Mouse (Mus musculus) forebrain, embryonic 11.5 days (tissue): ENCODE measurements around the gene Gp9. TPM values are rescaled to one million over a fixed set of nuclear protein-coding genes. Genes with fewer than 3 reads are reported as not detected.

Experiments
- ATAC-seq: fragments of 200-750 bp; cut with Nextera tagmentation; replicated peaks from 2 replicates; pipeline ENCODE4 v1.8.0; 2017; ENCODE audit warnings: moderate TSS enrichment; ENCODE audit not compliant: low FRiP score
- DNase-seq: peaks from one replicate; pipeline ENCODE4 v3.0.0-alpha.2; 2017; ENCODE audit warnings: low spot score
- H3K27ac ChIP-seq: fragments of 300-500 bp; sonication (generic); 2 replicates; pipeline ENCODE4 v1.5.1; 2014; ENCODE audit warnings: low read depth, low read length
- H3K27me3 ChIP-seq: fragments of 300-500 bp; sonication (generic); 2 replicates; pipeline ENCODE4 v1.6.1; 2014; ENCODE audit warnings: mild to moderate bottlenecking, low read length, mixed read lengths; ENCODE audit not compliant: control insufficient read depth, insufficient read depth
- H3K36me3 ChIP-seq: fragments of 300-500 bp; sonication (generic); 2 replicates; pipeline ENCODE4 v1.6.1; 2014; ENCODE audit warnings: mild to moderate bottlenecking, low read length, moderate library complexity, mixed read lengths; ENCODE audit not compliant: control insufficient read depth, insufficient read depth
- H3K4me1 ChIP-seq: fragments of 300-500 bp; sonication (generic); replicated peaks from 2 replicates; pipeline ENCODE4 v1.6.1; 2014; ENCODE audit warnings: low read length, mixed read lengths; ENCODE audit not compliant: control insufficient read depth, insufficient read depth
- H3K4me2 ChIP-seq: fragments of 300-500 bp; sonication (generic); 2 replicates; pipeline ENCODE4 v1.6.1; 2014; ENCODE audit warnings: low read depth, mild to moderate bottlenecking, low read length, moderate library complexity, mixed read lengths; ENCODE audit not compliant: severe bottlenecking
- H3K4me3 ChIP-seq: fragments of 300-500 bp; sonication (generic); 2 replicates; pipeline ENCODE4 v1.5.1; 2014; ENCODE audit warnings: low read depth, low read length
- H3K9ac ChIP-seq: fragments of 300-500 bp; sonication (generic); 2 replicates; pipeline ENCODE4 v1.6.1; 2014; ENCODE audit warnings: low read length
- H3K9me3 ChIP-seq: fragments of 300-500 bp; sonication (generic); 2 replicates; pipeline ENCODE4 v1.6.1; 2016; ENCODE audit warnings: low read length, mixed read lengths; ENCODE audit not compliant: control insufficient read depth
- WGBS: fragments of 180-500 bp; shearing (Covaris S2); extraction: QIAGEN DNeasy Blood & Tissue Kit; methylation state at CpG from one replicate; pipeline ENCODE4 v1.1.7; 2014; 5-methylcytosine and 5-hydroxymethylcytosine counted together
- polyA plus RNA-seq: library from polyadenylated mRNA; unstranded; fragments of >200 nt; fragmentation: Nextera tagmentation; extraction: Ambion mirVana; gene quantifications from 2 replicates; pipeline ENCODE4 v1.2.1, GENCODE M21; 2014

The Gp9 gene
- polyA plus RNA-seq, 1 experiment from 2014 or later, result 2.8 TPM

DNA sequence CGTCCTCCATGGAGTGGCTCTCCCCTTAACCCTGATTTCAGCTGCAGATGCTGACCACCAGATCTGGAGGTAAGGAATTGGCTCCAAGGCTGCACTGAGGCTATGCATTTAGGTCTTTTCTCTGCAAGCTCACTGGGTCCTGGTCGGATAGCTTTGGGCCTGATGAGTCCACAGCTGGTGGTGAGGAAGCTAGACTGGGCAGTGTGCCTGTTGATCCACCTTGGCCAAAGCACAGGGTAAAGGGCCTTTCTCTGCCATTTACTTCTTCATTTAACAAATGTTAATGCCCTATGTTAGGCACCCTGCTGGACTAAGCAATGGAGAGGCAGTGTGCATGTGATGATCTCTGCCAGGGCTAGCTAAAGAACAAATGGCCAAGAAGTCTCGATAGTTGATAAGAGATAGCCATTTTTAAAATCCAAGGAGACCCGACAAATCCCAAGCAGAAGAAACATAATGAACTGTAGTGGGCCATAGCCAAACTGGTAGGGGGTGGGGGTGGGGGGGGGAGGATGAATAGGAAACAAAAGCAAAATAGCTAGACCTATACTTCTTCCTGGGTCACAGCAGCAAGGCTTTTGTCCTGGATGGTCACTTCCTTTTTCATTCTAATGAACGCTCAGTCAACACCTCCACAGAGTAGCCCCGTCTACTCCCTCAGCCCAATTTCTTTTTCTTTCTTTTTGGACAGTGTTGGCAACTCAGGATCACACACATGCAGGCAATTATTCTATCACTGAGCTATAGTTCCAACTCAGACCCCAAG lies 17.7 kb downstream of the Gp9 start:
- 59% methylated on average over 6 of the region's 6 CpGs for WGBS
- no peak for DNase-seq
- no peak overlapping the region for H3K27ac ChIP-seq
- H3K4me3 ChIP-seq, result no peak overlapping the region
- no peaks in the 10 kb centered on the region for H3K27me3 ChIP-seq
- no peak for ATAC-seq
- no peaks in the 10 kb centered on the region; the same call in 1 of the 2 replicates for H3K4me1 ChIP-seq
- no peaks in the 10 kb centered on the region for H3K36me3 ChIP-seq
- no peak overlapping the region for H3K9ac ChIP-seq
- H3K9me3 ChIP-seq, result no peaks in the 10 kb centered on the region
- H3K4me2 ChIP-seq, result no peak overlapping the region

DNA sequence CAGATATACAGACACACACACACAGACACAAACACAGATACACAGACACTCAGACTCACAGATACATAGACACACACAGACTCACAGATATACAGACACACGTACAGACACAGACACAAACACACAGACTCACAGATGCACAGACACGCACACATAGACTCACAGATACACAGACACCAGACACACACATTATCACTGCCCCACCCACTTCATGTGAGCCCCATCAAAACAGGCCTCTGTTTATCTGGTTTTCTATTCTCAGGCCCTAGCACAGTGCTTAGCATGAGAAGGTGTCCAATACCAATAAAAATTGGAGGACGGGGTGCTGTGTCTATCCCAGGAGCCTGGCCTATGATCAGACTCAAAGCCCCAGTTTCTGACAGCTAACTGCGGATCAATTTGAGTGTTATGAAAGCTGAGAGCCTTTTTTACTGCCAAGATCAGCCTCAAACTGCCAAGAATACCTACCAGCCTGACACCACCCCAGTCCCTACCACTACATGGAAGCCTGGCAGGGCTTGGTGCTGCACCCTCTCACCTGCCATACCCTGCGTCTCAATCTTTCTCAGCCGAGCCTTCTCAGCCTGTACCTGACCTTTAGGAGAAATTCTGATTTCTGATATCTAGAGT lies 18.5 kb downstream of the Gp9 start:
- Histone ChIP-seq H3K9ac (no peak overlapping the region), H3K4me3 (no peak overlapping the region), H3K27ac (no peak overlapping the region), H3K36me3 (no peaks in the 10 kb centered on the region), H3K4me1 (no peaks in the 10 kb centered on the region; the same call in 1 of the 2 replicates), H3K27me3 (no peaks in the 10 kb centered on the region), H3K9me3 (no peaks in the 10 kb centered on the region), H3K4me2 (no peak overlapping the region)
- ATAC-seq, result no peak
- no peak for DNase-seq
- WGBS, result 89% methylated on average over 6 of the region's 6 CpGs

DNA sequence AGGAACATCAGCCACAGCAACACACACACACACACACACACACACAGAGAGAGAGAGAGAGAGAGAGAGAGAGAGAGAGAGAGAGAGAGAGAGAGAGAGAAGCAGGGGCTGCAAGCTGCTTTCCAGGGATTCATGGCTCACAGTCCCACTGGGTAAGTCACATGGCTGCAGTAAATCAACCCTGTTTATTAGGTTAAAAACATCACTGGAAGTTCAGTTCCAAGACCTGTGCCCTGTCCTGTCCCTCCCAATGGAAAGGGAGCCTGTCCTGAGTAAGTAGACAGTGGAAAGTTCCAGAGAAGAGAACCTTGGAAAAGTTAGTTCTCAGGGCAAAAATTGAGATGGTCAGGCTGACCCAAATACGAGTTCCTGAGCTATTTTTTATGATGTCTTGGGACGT lies 19.4 kb downstream of the Gp9 start:
- no peak for ATAC-seq
- WGBS, result 56% methylated on average over 2 of the region's 2 CpGs
- Histone ChIP-seq H3K4me2 (no peak overlapping the region), H3K27ac (no peak overlapping the region), H3K9me3 (no peaks in the 10 kb centered on the region), H3K4me3 (no peak overlapping the region), H3K36me3 (no peaks in the 10 kb centered on the region), H3K4me1 (no peaks in the 10 kb centered on the region; the same call in 1 of the 2 replicates), H3K9ac (no peak overlapping the region), H3K27me3 (no peaks in the 10 kb centered on the region)
- no peak for DNase-seq

DNA sequence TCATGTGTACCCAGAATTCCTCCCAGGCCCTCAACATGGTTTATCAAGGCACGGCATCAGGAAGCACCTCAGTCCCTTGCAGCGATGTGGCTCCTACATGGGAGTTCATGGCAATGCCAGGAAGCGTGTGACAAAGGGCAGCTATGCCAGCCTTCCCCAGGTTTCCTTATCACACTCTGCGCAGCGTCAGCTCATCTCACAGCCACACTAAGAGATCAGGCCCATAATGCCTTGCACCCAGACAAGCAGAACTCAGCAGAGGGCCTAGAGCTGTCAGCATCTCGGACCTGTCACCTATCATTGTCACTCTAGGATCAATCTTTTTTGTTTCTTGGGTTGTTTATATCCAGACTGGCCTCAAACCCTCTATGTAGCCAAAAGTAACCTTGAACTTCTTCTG lies 21.7 kb downstream of the Gp9 start:
- no peaks in the 10 kb centered on the region for H3K36me3 ChIP-seq
- no peak overlapping the region for H3K27ac ChIP-seq
- 89% methylated on average over 6 of the region's 6 CpGs for WGBS
- H3K4me3 ChIP-seq, result no peak overlapping the region
- H3K9ac ChIP-seq, result no peak overlapping the region
- no peaks in the 10 kb centered on the region for H3K27me3 ChIP-seq
- DNase-seq (no peak), ATAC-seq (no peak)
- H3K4me2 ChIP-seq, result no peak overlapping the region
- no peaks in the 10 kb centered on the region for H3K9me3 ChIP-seq
- no peaks in the 10 kb centered on the region; the same call in 1 of the 2 replicates for H3K4me1 ChIP-seq

DNA sequence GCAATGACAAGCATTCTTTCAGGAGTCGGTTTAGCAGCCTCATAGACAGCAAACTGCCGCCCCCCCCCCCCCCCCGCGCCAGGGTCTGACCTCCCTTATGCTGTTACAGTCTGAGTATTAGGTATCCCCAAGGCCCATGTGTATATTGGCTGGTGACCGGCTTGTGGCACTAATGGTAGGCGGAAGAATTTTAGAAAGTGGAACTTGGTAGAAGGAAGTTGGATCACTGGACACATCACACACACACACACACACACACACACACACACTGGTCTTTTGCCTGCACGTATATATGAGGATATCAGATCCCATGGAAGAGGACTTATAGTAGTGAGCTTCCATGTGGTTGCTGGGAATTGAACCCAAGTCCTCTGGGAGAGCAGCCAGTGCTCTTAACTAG lies 24.6 kb downstream of the Gp9 start:
- H3K27ac ChIP-seq, result no peak overlapping the region
- H3K36me3 ChIP-seq, result no peaks in the 10 kb centered on the region
- WGBS, result 89% methylated on average over 7 of the region's 7 CpGs
- H3K9ac ChIP-seq, result no peak overlapping the region
- H3K27me3 ChIP-seq, result no peaks in the 10 kb centered on the region
- no peaks in the 10 kb centered on the region for H3K9me3 ChIP-seq
- no peaks in the 10 kb centered on the region for H3K4me1 ChIP-seq
- H3K4me2 ChIP-seq, result no peak overlapping the region
- no peak for ATAC-seq
- DNase-seq, result no peak
- no peak overlapping the region for H3K4me3 ChIP-seq

DNA sequence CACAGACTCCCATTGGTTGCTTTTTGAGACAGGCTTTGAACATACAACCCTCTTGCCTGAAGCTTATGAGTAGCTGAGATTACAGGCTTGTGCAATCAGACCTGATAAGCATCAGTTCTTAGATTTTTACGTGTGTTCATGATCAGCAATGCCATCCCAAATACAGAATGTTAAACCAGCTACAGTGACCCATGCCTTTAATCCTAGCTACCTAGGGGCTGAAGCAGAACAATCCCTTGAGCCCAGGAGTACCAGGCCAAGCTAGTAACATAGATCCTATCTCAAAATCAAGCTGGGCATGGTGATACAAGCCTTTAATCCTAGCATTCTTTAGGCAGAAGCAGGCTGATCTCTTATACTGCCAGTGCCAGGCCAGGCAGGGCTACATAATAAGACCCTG lies 26.2 kb downstream of the Gp9 start:
- Histone ChIP-seq H3K27me3 (no peaks in the 10 kb centered on the region), H3K27ac (no peak overlapping the region), H3K9me3 (no peaks in the 10 kb centered on the region), H3K4me1 (no peaks in the 10 kb centered on the region), H3K4me3 (no peak overlapping the region), H3K9ac (no peak overlapping the region), H3K36me3 (no peaks in the 10 kb centered on the region), H3K4me2 (no peak overlapping the region)
- 73% methylated on average over 1 of the region's 1 CpGs for WGBS
- no peak for DNase-seq
- ATAC-seq, result no peak

DNA sequence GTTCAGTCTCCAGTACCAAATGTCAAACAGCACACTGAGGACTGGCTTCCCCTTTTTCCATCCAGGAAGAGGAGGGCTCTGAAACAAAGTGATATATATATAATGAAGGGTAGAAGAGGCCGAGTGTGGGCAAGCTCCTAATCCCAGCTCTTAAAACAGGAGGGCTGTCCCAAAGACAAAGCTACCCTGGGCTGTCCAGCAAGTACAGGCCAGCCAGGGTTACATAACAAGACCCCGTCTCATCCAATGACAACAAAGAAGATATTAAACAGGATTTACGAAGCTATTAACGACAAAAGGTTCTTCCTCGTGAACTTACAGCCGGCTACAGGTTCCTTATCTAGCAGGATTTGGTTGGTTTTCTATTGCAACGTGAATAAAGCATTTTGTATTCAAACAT lies 27.0 kb downstream of the Gp9 start:
- ATAC-seq, result no peak
- 82% methylated on average over 7 of the region's 7 CpGs for WGBS
- H3K4me1 ChIP-seq, result no peaks in the 10 kb centered on the region

DNA sequence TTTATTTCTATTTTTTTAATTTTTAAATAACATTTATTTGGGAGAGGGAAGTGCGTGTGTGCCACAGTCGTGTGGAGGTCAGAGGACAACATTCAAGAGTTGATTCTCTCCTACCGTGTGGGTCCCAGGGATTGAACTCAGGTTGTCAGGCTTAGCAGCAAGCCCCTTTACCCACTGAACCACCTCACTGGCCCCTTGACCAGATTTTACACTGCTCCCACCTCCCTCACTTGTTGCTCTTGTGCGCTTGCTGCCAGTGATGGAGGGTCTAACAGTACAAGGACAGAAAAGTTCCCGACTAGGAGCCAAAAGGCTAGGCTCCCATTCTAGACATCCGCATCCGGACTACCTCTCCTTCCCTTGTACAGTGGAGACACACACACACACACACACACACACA lies 27.6 kb downstream of the Gp9 start:
- WGBS, result 93% methylated on average over 7 of the region's 7 CpGs
- Histone ChIP-seq H3K36me3 (no peaks in the 10 kb centered on the region), H3K4me1 (no peaks in the 10 kb centered on the region), H3K9me3 (no peaks in the 10 kb centered on the region), H3K4me2 (no peak overlapping the region), H3K27me3 (no peaks in the 10 kb centered on the region), H3K9ac (no peak overlapping the region), H3K27ac (no peak overlapping the region), H3K4me3 (no peak overlapping the region)
- ATAC-seq (no peak), DNase-seq (no peak)

More for the DNA sequence above, 27.0 kb downstream of the Gp9 start:
- H3K27ac ChIP-seq, result no peak overlapping the region
- H3K9me3 ChIP-seq, result no peaks in the 10 kb centered on the region
- no peak overlapping the region for H3K4me2 ChIP-seq
- H3K27me3 ChIP-seq, result no peaks in the 10 kb centered on the region
- H3K4me3 ChIP-seq, result no peak overlapping the region
- DNase-seq, result no peak
- no peaks in the 10 kb centered on the region for H3K36me3 ChIP-seq
- H3K9ac ChIP-seq, result no peak overlapping the region

DNA sequence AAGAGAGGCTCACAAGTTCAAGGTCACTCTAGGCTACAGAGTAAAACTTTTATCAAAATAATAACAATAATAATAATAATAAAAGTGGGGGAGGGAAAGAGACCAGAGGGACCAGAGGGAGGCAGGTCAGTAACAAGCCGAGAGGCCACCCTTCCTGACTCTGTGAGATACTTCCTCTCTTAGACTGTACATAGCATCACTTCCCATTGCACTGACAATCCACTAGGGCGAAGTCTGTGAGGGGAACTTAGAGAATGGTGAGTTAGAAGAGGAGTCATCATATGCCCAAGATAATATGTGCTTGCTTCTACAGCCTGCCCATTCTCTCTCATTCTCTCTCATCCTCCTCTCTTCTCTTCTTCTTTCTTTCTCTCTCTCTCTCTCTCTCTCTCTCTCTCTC lies 28.2 kb downstream of the Gp9 start:
- no peak overlapping the region for H3K27ac ChIP-seq
- DNase-seq (no peak), ATAC-seq (no peak)
- H3K4me2 ChIP-seq, result no peak overlapping the region
- no peak overlapping the region for H3K9ac ChIP-seq
- no peak overlapping the region for H3K4me3 ChIP-seq
- H3K9me3 ChIP-seq, result no peaks in the 10 kb centered on the region
- no peaks in the 10 kb centered on the region for H3K4me1 ChIP-seq
- H3K27me3 ChIP-seq, result no peaks in the 10 kb centered on the region
- H3K36me3 ChIP-seq, result no peaks in the 10 kb centered on the region
- 75% methylated on average over 2 of the region's 2 CpGs for WGBS
